Mouse (Mus musculus): ENCODE data around the gene 1700019N19Rik. TPM values are rescaled to one million over a fixed set of nuclear protein-coding genes. Genes with fewer than 3 reads are reported as not detected.

Gene 1700019N19Rik
- total RNA-seq, 2 experiments from 2014 or later = 0.37 TPM; not detected in 1

- DNase-seq (ENCODE audit: low spot score in 2 of 2) = no peak
Observed at GRCm38 (mm10) chr19:58808864-58809263, 14.6 kb upstream of the 1700019N19Rik start.

GRCm38 (mm10) chr19:58806364-58806763 lies 12.1 kb upstream of the 1700019N19Rik start:
- peak; percentile 75 to 78 for DNase-seq (ENCODE audit: low spot score in 2 of 2)

GRCm38 (mm10) chr19:58805191-58805779 lies 11.0 kb upstream of the 1700019N19Rik start:
- no peak for DNase-seq (ENCODE audit: low spot score in 2 of 2)

- peak in 1 of 2 experiments; percentile 17 for DNase-seq (ENCODE audit: low spot score in 2 of 2)
Observed at GRCm38 (mm10) chr19:58795114-58795669, 931 bp upstream of the 1700019N19Rik start.

- no peak for DNase-seq (ENCODE audit: low spot score in 2 of 2)
Observed at GRCm38 (mm10) chr19:58789194-58789593, 5.1 kb downstream of the 1700019N19Rik start.

- peak; percentile 56 to 67 for DNase-seq (ENCODE audit: low spot score in 2 of 2)
Observed at GRCm38 (mm10) chr19:58783938-58784337, 10.3 kb downstream of the 1700019N19Rik start.

GRCm38 (mm10) chr19:58781566-58781965 lies 12.7 kb downstream of the 1700019N19Rik start:
- DNase-seq (ENCODE audit: low spot score in 2 of 2) = no peak

GRCm38 (mm10) chr19:58776461-58776860 lies 17.8 kb downstream of the 1700019N19Rik start:
- DNase-seq (ENCODE audit: low spot score in 2 of 2) = no peak

GRCm38 (mm10) chr19:58767329-58767728 lies 26.9 kb downstream of the 1700019N19Rik start:
- no peak for DNase-seq (ENCODE audit: low spot score in 2 of 2)

GRCm38 (mm10) chr19:58762848-58763541 lies 31.3 kb downstream of the 1700019N19Rik start:
- DNase-seq (ENCODE audit: low spot score in 2 of 2) = peak; percentile 76 to 79

GRCm38 (mm10) chr19:58762316-58762715 lies 31.9 kb downstream of the 1700019N19Rik start:
- DNase-seq (ENCODE audit: low spot score in 2 of 2) = no peak

- DNase-seq (ENCODE audit: low spot score in 2 of 2) = no peak
Observed at GRCm38 (mm10) chr19:58759423-58759822, 34.8 kb downstream of the 1700019N19Rik start, which contains the start of gene Pnliprp2. Gene Pnliprp2 (plus strand): TSS chr19:58759719.

- DNase-seq (ENCODE audit: low spot score in 2 of 2) = no peak
Observed at GRCm38 (mm10) chr19:58758871-58759270, 35.4 kb downstream of the 1700019N19Rik start.

- DNase-seq (ENCODE audit: low spot score in 2 of 2) = no peak
Observed at GRCm38 (mm10) chr19:58751504-58751903, 42.8 kb downstream of the 1700019N19Rik start.

- no peak for DNase-seq (ENCODE audit: low spot score in 2 of 2)
Observed at GRCm38 (mm10) chr19:58750822-58751221, 43.4 kb downstream of the 1700019N19Rik start.

- no peak for DNase-seq (ENCODE audit: low spot score in 2 of 2)
Observed at GRCm38 (mm10) chr19:58747498-58748000, 46.7 kb downstream of the 1700019N19Rik start.

GRCm38 (mm10) chr19:58743736-58744135 lies 50.5 kb downstream of the 1700019N19Rik start:
- no peak for DNase-seq (ENCODE audit: low spot score in 2 of 2)

GRCm38 (mm10) chr19:58742711-58743110 lies 51.5 kb downstream of the 1700019N19Rik start:
- DNase-seq (ENCODE audit: low spot score in 2 of 2) = no peak

GRCm38 (mm10) chr19:58741036-58741435 lies 53.2 kb downstream of the 1700019N19Rik start:
- DNase-seq (ENCODE audit: low spot score in 2 of 2) = no peak

- no peak for DNase-seq (ENCODE audit: low spot score in 2 of 2)
Observed at GRCm38 (mm10) chr19:58738111-58738510, 56.1 kb downstream of the 1700019N19Rik start.

Data from layer of hippocampus, postnatal 10 days (tissue).